Mouse (Mus musculus) monocyte, adult 5-6 weeks (primary cell): Measurements from ENCODE around the gene Ptms. TPM values are rescaled to one million over a fixed set of nuclear protein-coding genes. Genes with fewer than 3 reads are reported as not detected.
"Not testable (repeated sequence)": the region's sequence is repeated elsewhere in the genome, so short reads cannot be mapped to it uniquely, and the experiment has no call there.

ENCODE experiments used
- ATAC-seq: fragments of 153-309, 156-312 bp; replicated peaks from 2 replicates; pipeline ENCODE4 v1.8.0; 2017; ENCODE audit warnings: mild to moderate bottlenecking; ENCODE audit not compliant: low TSS enrichment, insufficient number of reproducible peaks, severe bottlenecking, poor library complexity, low FRiP score
- total RNA-seq: library from RNA; stranded (forward); fragments of 200-1000, 200-491, 200-594 nt; gene quantifications from 3 replicates; pipeline ENCODE4 v1.2.3, GENCODE M21; 2017

Ptms gene
- total RNA-seq, 1 experiment from 2014 or later, result 89.3 TPM

DNA sequence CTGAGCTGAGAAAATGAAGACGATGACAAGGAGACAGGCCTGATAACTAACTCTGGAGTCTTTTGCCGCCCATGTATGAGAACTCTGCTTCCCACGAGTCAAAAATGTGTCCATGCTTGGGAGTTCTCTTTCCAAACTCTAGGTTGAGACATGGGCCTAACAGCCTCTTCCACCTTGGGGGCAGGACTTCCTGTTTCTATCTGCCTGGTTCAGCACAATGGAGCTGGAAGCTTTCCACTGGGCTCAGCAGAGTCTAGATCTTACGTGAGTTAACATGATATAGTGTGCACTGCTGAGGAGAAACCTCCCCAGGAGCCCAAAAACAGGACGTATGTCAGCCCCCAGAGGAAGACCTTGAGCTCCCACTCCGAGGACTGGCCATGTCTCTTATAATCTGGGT is 6.7 kb downstream of the Ptms start:
- ATAC-seq, result no peak

DNA sequence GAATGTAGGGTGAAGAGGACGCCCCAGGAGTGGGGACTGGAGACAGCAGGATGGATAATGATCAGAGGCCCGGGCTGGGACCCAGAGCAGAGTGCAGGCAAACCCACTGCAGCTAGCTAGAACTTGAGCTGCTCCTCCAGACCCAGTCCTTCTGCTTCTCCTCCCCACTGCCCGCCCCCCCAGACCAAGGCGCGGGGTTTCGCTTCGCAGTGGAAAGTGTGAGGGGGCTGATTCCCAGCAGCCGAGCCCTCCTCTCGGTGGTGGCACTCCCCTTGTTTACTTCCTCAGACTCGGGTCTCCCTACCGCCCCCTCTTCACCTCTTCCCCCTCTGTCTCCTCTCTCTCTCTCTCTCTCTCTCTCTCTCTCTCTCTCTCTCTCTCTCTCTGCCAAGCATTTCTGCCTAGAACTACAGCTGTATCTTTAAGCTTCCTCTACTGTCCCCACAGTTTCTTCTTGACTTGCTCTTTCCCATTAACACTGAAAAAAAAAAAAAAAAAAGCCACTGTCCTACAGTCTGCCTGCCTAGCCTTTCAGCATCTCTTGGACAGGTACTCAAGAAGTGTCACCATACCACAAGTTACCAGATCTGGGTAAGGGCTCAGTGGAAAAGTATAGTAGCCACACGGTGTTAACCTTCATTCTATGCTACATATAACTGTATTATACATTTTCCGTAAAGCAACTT is 8.2 kb downstream of the Ptms start, which contains the start of gene Lag3:
Lag3 (minus strand) TSS at position 173 of the 686 bp plus-strand sequence.
- ATAC-seq, result no peak

GRCm38 (mm10) chr6:124910032-124910431 is 9.9 kb downstream of the Ptms start:
- ATAC-seq, result no peak

GRCm38 (mm10) chr6:124907767-124908166 is 12.1 kb downstream of the Ptms start:
- no peak for ATAC-seq

- no peak for ATAC-seq
Observed at GRCm38 (mm10) chr6:124904991-124905860, 14.7 kb downstream of the Ptms start.

- peak; percentile 36 for ATAC-seq
Observed at GRCm38 (mm10) chr6:124904161-124904981, 15.5 kb downstream of the Ptms start.

DNA sequence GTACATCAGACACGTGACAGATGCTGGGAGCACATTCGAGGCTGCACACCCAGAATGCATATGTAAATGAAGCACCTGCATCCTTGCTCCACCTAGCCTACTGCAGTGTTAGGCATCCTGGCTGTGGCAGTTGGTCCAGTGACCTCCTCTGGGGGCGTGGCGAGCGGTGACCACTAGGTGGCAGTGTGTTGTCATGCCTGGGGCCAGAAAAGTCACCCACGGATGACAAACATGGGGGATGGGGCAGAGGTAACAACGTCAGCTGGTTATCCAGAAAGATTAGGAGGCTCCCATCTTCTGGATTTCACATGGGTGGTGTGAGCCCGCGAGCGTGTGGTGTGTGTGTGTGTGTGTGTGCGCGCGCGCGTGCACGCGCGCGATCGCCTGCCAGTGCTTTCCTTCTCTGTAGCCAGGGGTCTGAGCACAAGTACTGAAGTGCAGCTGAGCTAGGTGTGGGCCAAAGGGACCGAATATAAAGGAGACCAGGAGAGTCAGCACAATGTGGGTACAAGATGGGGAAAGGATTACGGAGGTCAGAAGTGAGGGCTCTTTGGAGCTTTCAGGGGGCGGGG is 16.2 kb downstream of the Ptms start:
- peak; percentile 88 for ATAC-seq

DNA sequence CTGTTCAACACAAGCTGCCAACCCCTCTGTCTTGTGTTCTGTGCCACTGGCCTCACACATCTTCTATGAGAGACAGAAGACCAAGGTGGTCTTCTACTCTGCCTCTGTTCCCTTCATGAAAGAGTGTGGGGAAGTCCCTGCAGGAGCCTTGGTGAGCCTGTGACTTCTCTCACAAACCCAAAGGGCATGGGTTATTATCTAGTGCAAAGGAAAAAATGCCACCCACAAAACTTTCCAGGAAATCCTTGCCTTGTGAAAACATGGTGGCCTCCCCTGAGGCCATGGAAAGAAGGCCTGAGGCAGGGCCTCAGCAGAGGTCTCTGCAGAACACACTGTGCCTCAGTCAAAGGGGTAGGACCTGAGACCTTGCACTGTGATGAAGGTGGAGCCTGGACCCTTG is 18.1 kb downstream of the Ptms start:
- ATAC-seq, result no peak

DNA sequence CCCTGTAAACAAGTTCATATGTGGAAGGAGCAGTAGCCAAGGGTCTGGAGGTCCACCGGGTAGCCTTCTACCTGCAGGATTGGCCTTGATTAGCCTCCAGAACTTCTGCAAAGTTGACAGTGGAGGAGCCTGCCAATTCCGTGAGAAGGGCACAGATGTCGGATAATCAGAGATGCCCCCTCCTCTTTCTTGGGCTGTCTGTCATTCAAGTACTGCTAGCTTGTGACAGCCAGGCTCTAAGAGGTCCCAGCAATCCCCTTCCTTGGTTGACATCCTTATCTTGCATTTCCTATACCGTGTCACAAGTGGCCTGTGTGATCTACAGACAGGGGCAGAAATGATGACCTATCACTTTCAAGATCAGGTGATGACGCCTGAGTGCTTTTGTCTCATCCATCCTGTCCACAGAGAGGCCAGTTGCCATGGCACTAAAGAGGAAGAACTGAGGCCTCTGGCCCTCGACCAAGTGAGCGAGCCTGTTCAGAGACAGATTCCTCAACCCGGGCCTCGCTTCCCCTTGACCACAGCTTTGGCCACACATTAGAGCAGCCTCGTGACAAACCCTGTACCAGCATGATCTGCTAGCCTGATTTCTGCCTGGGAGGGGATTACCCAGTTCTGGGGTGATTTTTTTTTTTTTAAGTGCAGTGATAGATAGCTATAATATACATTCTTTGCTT is 19.0 kb downstream of the Ptms start:
- peak; percentile 67 for ATAC-seq

- no peak for ATAC-seq
Observed at GRCm38 (mm10) chr6:124900056-124900800, 19.7 kb downstream of the Ptms start.

DNA sequence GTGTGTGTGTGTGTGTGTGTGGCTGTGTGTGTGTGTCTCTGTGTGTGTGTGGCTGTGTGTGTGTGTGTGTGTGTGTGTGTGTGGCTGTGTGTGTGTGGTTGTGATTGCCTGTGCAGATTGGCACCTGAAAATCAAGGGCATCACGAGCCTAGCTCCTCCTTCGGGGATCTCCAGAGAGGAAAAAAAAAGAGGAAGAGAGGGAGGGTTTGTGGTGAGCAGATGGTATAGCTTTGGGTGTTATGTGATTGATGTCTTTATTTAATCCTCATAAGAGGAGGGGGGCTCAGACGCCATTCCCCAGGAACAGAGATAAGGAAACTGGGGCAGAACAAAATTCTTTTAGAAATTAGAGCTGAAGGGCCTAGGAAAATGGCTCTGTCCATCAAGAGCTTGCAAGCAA is 21.5 kb downstream of the Ptms start:
- ATAC-seq, result 0 out of 2 replicates have a peak, but pooled peaks have one; percentile 40

DNA sequence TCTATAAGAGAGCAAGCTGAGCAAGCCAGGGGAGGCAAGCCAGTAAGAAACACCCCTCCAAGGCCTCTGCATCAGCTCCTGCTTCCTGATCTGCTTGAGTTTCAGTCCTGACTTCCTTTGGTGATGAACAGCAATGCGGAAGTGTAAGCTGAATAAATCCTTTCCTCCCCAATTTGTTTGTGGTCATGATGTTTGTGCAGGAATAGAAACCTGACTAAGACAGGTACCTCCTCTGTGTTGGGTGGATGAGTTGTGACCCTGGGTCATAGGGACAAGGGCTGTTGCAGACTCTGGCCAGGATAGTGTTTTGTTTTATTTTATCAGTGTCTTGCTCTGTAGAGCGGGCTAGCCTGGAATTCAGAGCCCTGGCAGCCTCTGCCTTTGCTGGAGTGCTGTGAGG is 25.8 kb downstream of the Ptms start:
- not testable (repeated sequence) for ATAC-seq

DNA sequence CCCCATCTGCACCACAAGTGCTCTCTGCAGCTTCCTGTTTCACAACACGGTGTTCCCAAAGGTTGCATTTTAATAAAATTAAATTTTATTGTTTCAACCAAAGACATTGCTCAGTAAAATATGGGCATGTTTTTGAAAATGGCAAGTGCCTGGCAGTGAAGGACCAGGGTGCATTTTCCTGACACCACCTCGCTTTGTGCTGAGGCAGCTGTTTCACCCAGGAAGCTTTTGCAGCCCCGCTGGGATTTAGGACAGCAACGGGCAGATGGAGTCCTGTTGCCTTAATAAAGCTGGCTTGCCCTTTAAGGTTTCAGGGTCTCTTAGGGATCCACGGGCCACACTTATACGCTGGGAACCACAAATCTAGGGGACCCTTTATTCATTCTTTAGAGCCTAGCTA is 28.9 kb downstream of the Ptms start:
- no peak for ATAC-seq

- ATAC-seq, result no peak
Observed at GRCm38 (mm10) chr6:124888555-124889125, 31.3 kb downstream of the Ptms start.

- no peak for ATAC-seq
Observed at GRCm38 (mm10) chr6:124887986-124888385, 31.9 kb downstream of the Ptms start, which contains the start of gene Cd4. Cd4 (minus strand) TSS chr6:124888221.

DNA sequence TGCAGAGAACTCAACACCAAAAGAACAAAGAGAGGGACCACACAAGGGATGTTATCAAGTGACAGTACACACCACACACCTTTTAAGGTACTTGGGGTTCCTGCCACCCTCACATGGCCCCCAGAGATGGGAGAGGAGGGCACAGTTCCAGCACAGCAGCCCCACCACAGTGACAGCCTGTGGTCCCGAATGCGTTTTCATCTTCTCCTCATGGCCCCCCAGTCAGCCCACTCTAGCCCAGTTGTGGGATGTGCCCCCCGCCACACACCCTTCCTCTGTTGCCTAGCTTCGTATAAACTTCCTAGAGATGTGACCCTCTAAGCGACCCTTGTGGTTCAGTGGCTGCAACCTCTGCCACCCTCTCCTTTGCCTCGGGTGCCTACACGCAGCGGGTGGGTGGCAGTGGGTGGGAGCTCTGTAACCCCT is 33.9 kb downstream of the Ptms start:
- ATAC-seq, result no peak
